Mouse (Mus musculus): ENCODE data around the gene Rps8.

Rps8 gene

GRCm38 (mm10) chr4:117124518-117125347 lies 31.3 kb downstream of the Rps8 start:
- peak; percentile 89 for DNase-seq (ENCODE audit: low spot score)

- DNase-seq (ENCODE audit: low spot score), result no peak
These were observed 31.9 kb downstream of the Rps8 start for GRCm38 (mm10) chr4:117124218-117124517.

- no peak for DNase-seq (ENCODE audit: low spot score)
These were observed 32.4 kb downstream of the Rps8 start for GRCm38 (mm10) chr4:117123546-117124217.

- no peak for DNase-seq (ENCODE audit: low spot score)
These were observed 33.8 kb downstream of the Rps8 start for GRCm38 (mm10) chr4:117122209-117122608.

- peak; percentile 88 for DNase-seq (ENCODE audit: low spot score)
These were observed 35.3 kb downstream of the Rps8 start for GRCm38 (mm10) chr4:117120445-117121414.

- no peak for DNase-seq (ENCODE audit: low spot score)
These were observed 36.0 kb downstream of the Rps8 start for GRCm38 (mm10) chr4:117120052-117120444.

- no peak for DNase-seq (ENCODE audit: low spot score)
These were observed 36.4 kb downstream of the Rps8 start for GRCm38 (mm10) chr4:117119636-117120035.

- DNase-seq (ENCODE audit: low spot score), result no peak
These were observed 38.1 kb downstream of the Rps8 start for GRCm38 (mm10) chr4:117117931-117118330.

GRCm38 (mm10) chr4:117115592-117115991 lies 40.5 kb downstream of the Rps8 start:
- no peak for DNase-seq (ENCODE audit: low spot score)

- DNase-seq (ENCODE audit: low spot score), result no peak
These were observed 42.8 kb downstream of the Rps8 start for GRCm38 (mm10) chr4:117113237-117113636.

GRCm38 (mm10) chr4:117110985-117111384 lies 45.1 kb downstream of the Rps8 start:
- DNase-seq (ENCODE audit: low spot score), result no peak

GRCm38 (mm10) chr4:117110249-117110648 lies 45.8 kb downstream of the Rps8 start:
- DNase-seq (ENCODE audit: low spot score), result no peak

GRCm38 (mm10) chr4:117109330-117109729 lies 46.7 kb downstream of the Rps8 start:
- DNase-seq (ENCODE audit: low spot score), result no peak

GRCm38 (mm10) chr4:117108524-117108849 lies 47.6 kb downstream of the Rps8 start:
- no peak for DNase-seq (ENCODE audit: low spot score)

- no peak for DNase-seq (ENCODE audit: low spot score)
These were observed 48.1 kb downstream of the Rps8 start for GRCm38 (mm10) chr4:117107813-117108523.

- no peak for DNase-seq (ENCODE audit: low spot score)
These were observed 50.9 kb downstream of the Rps8 start for GRCm38 (mm10) chr4:117105127-117105526.

- DNase-seq (ENCODE audit: low spot score), result no peak
These were observed 51.4 kb downstream of the Rps8 start for GRCm38 (mm10) chr4:117104672-117105071.
